Mouse (Mus musculus): ENCODE results near the gene Rspo1. TPM values are rescaled to one million over a fixed set of nuclear protein-coding genes. Genes with fewer than 3 reads are reported as not detected.

The Rspo1 gene
- total and polyA plus RNA-seq, 3 experiments: 0.25 to 0.50 (median 0.31) TPM

GRCm38 (mm10) chr4:125055385-125055784 is 69.2 kb downstream of the Rspo1 start:
- in situ Hi-C loops (cut with MboI; ENCODE audit: low pct_ligation_motif_present, low pct_unique_long_range_greater_than_20kb, low sequenced_read_pairs): loop anchor here (25.0 kb wide), 1 partner anchor 293 kb away; no protein-coding TSS in a partner anchor
- dilution Hi-C loops (cut with MboI; ENCODE audit: extremely low pct_ligation_motif_present, extremely low pct_unique_long_range_greater_than_20kb, low sequenced_read_pairs): loop anchor here (25.0 kb wide), 1 partner anchor 93 kb away; no protein-coding TSS in a partner anchor
- H3K79me2 ChIP-seq (replicated peaks; ENCODE audit: control insufficient read depth, extremely low read depth, insufficient read depth, poor library complexity, severe bottlenecking): no peaks in the 10 kb centered on the region
- no peak overlapping the region for H3K4me3 ChIP-seq (replicated peaks in 1 of 3; ENCODE audit: low read depth in 2 of 3, low read length in 2 of 3, poor library complexity in 1 of 3)
- no peaks in the 10 kb centered on the region for H3K27me3 ChIP-seq (replicated peaks)
- DNase-seq (ENCODE audit: extremely low read depth): no peak
- peaks cover 54 to 81% of the 10 kb centered on the region in 2 experiments for H3K36me3 ChIP-seq (replicated peaks in 1 of 2; ENCODE audit: control insufficient read depth in 1 of 2, insufficient read depth in 1 of 2, low read length in 1 of 2)
- peaks cover 0 to 6% of the 10 kb centered on the region in 2 experiments; a peak in 2 of 4 replicates for H3K4me1 ChIP-seq (ENCODE audit: control insufficient read depth in 1 of 2, insufficient read depth in 2 of 2)
- H3K27ac ChIP-seq (ENCODE audit: insufficient read depth, low read depth): no peak overlapping the region
- no peaks in the 10 kb centered on the region for H3K9me3 ChIP-seq (replicated peaks; ENCODE audit: low read length)
- no peak overlapping the region for H3K4me2 ChIP-seq (ENCODE audit: insufficient read depth, low read depth, poor library complexity, severe bottlenecking)
- H3K9ac ChIP-seq (ENCODE audit: insufficient read depth, low read depth): no peak overlapping the region
- TF ChIP-seq RCOR1 (conservative IDR thresholded peaks at IDR 0.05; ENCODE audit: low read depth, low read length) (no peak), BHLHE40 (IDR thresholded peaks at IDR 0.05; ENCODE audit: low read depth, low read length) (no peak), USF1 (IDR thresholded peaks at IDR 0.05; ENCODE audit: low read depth, low read length) (no peak), JUN (IDR thresholded peaks at IDR 0.05; ENCODE audit: insufficient read depth, low read depth, low read length) (no peak), MYC (IDR thresholded peaks at IDR 0.05; ENCODE audit: low read depth, low read length) (no peak), UBTF (IDR thresholded peaks at IDR 0.05; ENCODE audit: low read depth, low read length) (no peak), CHD2 (IDR thresholded peaks at IDR 0.05; ENCODE audit: low read length) (no peak), POLR2A (IDR thresholded peaks at IDR 0.05; ENCODE audit: low read depth, low read length) (no peak), ELF1 (IDR thresholded peaks at IDR 0.05; ENCODE audit: low read depth, low read length) (no peak)

- peaks cover 45 to 72% of the 10 kb centered on the region in 2 experiments for H3K36me3 ChIP-seq (replicated peaks in 1 of 2; ENCODE audit: control insufficient read depth in 1 of 2, insufficient read depth in 1 of 2, low read length in 1 of 2)
- no peak overlapping the region for H3K4me2 ChIP-seq (ENCODE audit: insufficient read depth, low read depth, poor library complexity, severe bottlenecking)
- no peak for TF ChIP-seq ELF1 (IDR thresholded peaks at IDR 0.05; ENCODE audit: low read depth, low read length)
- TF ChIP-seq ZKSCAN1 (IDR thresholded peaks at IDR 0.05; ENCODE audit: borderline replicate concordance, low read depth, low read length): no peak
- TF ChIP-seq USF1 (IDR thresholded peaks at IDR 0.05; ENCODE audit: low read depth, low read length): no peak
- TF ChIP-seq RAD21 (IDR thresholded peaks at IDR 0.05; ENCODE audit: low read depth, low read length): no peak
- no peak for TF ChIP-seq ZMIZ1 (IDR thresholded peaks at IDR 0.05; ENCODE audit: low read depth, low read length)
- no peak for TF ChIP-seq NRF1 (IDR thresholded peaks at IDR 0.05; ENCODE audit: low read depth, low read length)
- TF ChIP-seq MYC (IDR thresholded peaks at IDR 0.05; ENCODE audit: low read depth, low read length): no peak
- no peak overlapping the region for H3K4me3 ChIP-seq (replicated peaks in 1 of 3; ENCODE audit: low read depth in 2 of 3, low read length in 2 of 3, poor library complexity in 1 of 3)
- H3K79me2 ChIP-seq (replicated peaks; ENCODE audit: control insufficient read depth, extremely low read depth, insufficient read depth, poor library complexity, severe bottlenecking): no peaks in the 10 kb centered on the region
- H3K9ac ChIP-seq (ENCODE audit: insufficient read depth, low read depth): no peak overlapping the region
- H3K9me3 ChIP-seq (replicated peaks; ENCODE audit: low read length): no peaks in the 10 kb centered on the region
- H3K4me1 ChIP-seq (ENCODE audit: control insufficient read depth in 1 of 2, insufficient read depth in 2 of 2): peaks cover 0 to 6% of the 10 kb centered on the region in 2 experiments; a peak in 2 of 4 replicates
- H3K27ac ChIP-seq (ENCODE audit: insufficient read depth, low read depth): no peak overlapping the region
- H3K27me3 ChIP-seq (replicated peaks): no peaks in the 10 kb centered on the region
- dilution Hi-C loops (cut with MboI; ENCODE audit: extremely low pct_ligation_motif_present, extremely low pct_unique_long_range_greater_than_20kb, low sequenced_read_pairs) (loop anchor here (25.0 kb wide), 1 partner anchor 94 kb away; no protein-coding TSS in a partner anchor), in situ Hi-C loops (cut with MboI; ENCODE audit: low pct_ligation_motif_present, low pct_unique_long_range_greater_than_20kb, low sequenced_read_pairs) (loop anchor here (25.0 kb wide), 1 partner anchor 294 kb away; no protein-coding TSS in a partner anchor)
- no peak for DNase-seq (ENCODE audit: extremely low read depth)
Measured at GRCm38 (mm10) chr4:125056476-125056875, 70.2 kb downstream of the Rspo1 start.

All from CH12.LX (cell line).